Mouse (Mus musculus) layer of hippocampus, adult 2 months (tissue): ENCODE results near the gene Prrx1. TPM values are rescaled to one million over a fixed set of nuclear protein-coding genes. Genes with fewer than 3 reads are reported as not detected.

Source experiments
- DNase-seq, 2 experiments: peaks; one replicate each; pipeline ENCODE4 v3.0.0; 2022; ENCODE audit warnings: low spot score in 2 of 2
- H3K27ac ChIP-seq: fragments of 200-600 bp; 2 replicates; pipeline ENCODE4 v1.8.1; 2022
- H3K4me3 ChIP-seq: fragments of 200-600 bp; 2 replicates; pipeline ENCODE4 v1.8.1; 2022; ENCODE audit warnings: mild to moderate bottlenecking
- CTCF ChIP-seq: fragments of 200-600 bp; conservative IDR thresholded peaks from 2 replicates; pipeline ENCODE4 v1.8.1; 2022; ENCODE audit warnings: antibody characterized with exemption, mild to moderate bottlenecking, moderate library complexity
- total RNA-seq, 2 experiments: library from RNA; stranded (reverse); gene quantifications; 2 replicates each; pipeline ENCODE4 v1.2.3; 2021

Gene Prrx1
- total RNA-seq, 2 experiments from 2014 or later, result 4.6 to 5.9 TPM

- H3K4me3 ChIP-seq, result no peak overlapping the region
- peak; percentile 13; the same call in 1 of the 2 replicates for TF ChIP-seq CTCF
- peak overlapping the region; percentile 81 for H3K27ac ChIP-seq
- peak in 1 of 2 experiments; percentile 35 for DNase-seq
These were observed 33.2 kb downstream of the Prrx1 start for GRCm38 (mm10) chr1:163280097-163280841.

- H3K4me3 ChIP-seq, result no peak overlapping the region
- no peak for TF ChIP-seq CTCF
- H3K27ac ChIP-seq, result no peak overlapping the region
- DNase-seq, result no peak
These were observed 36.4 kb downstream of the Prrx1 start for GRCm38 (mm10) chr1:163277069-163277468.

GRCm38 (mm10) chr1:163274919-163275318 is 38.6 kb downstream of the Prrx1 start:
- no peak for TF ChIP-seq CTCF
- no peak overlapping the region for H3K27ac ChIP-seq

GRCm38 (mm10) chr1:163273132-163273531 is 40.4 kb downstream of the Prrx1 start:
- Histone ChIP-seq H3K4me3 (no peak overlapping the region), H3K27ac (no peak overlapping the region)
- TF ChIP-seq CTCF, result no peak
- DNase-seq, result no peak

More at GRCm38 (mm10) chr1:163274919-163275318, 38.6 kb downstream of the Prrx1 start:
- no peak for DNase-seq
- no peak overlapping the region for H3K4me3 ChIP-seq

- H3K27ac ChIP-seq, result no peak overlapping the region
- TF ChIP-seq CTCF, result no peak
- DNase-seq, result no peak
- no peak overlapping the region for H3K4me3 ChIP-seq
These were observed 46.5 kb downstream of the Prrx1 start for GRCm38 (mm10) chr1:163266853-163267538.

- no peak for TF ChIP-seq CTCF
- no peak overlapping the region for H3K27ac ChIP-seq
- peak in 1 of 2 experiments; percentile 32 for DNase-seq
- H3K4me3 ChIP-seq, result no peak overlapping the region
These were observed 56.2 kb downstream of the Prrx1 start for GRCm38 (mm10) chr1:163257298-163257697.

GRCm38 (mm10) chr1:163255884-163256283 is 57.6 kb downstream of the Prrx1 start:
- no peak overlapping the region for H3K4me3 ChIP-seq
- peak; percentile 54 to 57 for DNase-seq

GRCm38 (mm10) chr1:163252796-163253195 is 60.7 kb downstream of the Prrx1 start:
- H3K27ac ChIP-seq, result 0 out of 2 replicates have a peak overlapping the region, but pooled peaks have one; percentile 43
- DNase-seq, result no peak
- no peak overlapping the region for H3K4me3 ChIP-seq
- TF ChIP-seq CTCF, result no peak

More at GRCm38 (mm10) chr1:163255884-163256283, 57.6 kb downstream of the Prrx1 start:
- H3K27ac ChIP-seq, result no peak overlapping the region
- TF ChIP-seq CTCF, result no peak

GRCm38 (mm10) chr1:163252331-163252730 is 61.2 kb downstream of the Prrx1 start:
- DNase-seq, result peak; percentile 20 to 32
- no peak for TF ChIP-seq CTCF
- Histone ChIP-seq H3K4me3 (no peak overlapping the region), H3K27ac (0 out of 2 replicates have a peak overlapping the region, but pooled peaks have one; percentile 43)

- TF ChIP-seq CTCF, result no peak
- H3K27ac ChIP-seq, result no peak overlapping the region
- DNase-seq, result no peak
- H3K4me3 ChIP-seq, result no peak overlapping the region
These were observed 61.7 kb downstream of the Prrx1 start for GRCm38 (mm10) chr1:163251766-163252165.

GRCm38 (mm10) chr1:163238950-163239349 is 74.6 kb downstream of the Prrx1 start:
- TF ChIP-seq CTCF, result no peak
- no peak overlapping the region for H3K27ac ChIP-seq
- H3K4me3 ChIP-seq, result no peak overlapping the region
- no peak for DNase-seq

GRCm38 (mm10) chr1:163231230-163231629 is 82.3 kb downstream of the Prrx1 start:
- H3K4me3 ChIP-seq, result no peak overlapping the region
- H3K27ac ChIP-seq, result no peak overlapping the region
- TF ChIP-seq CTCF, result peak; percentile 72
- no peak for DNase-seq

GRCm38 (mm10) chr1:163226271-163226670 is 87.2 kb downstream of the Prrx1 start:
- TF ChIP-seq CTCF, result no peak
- no peak for DNase-seq
- H3K27ac ChIP-seq, result no peak overlapping the region
- H3K4me3 ChIP-seq, result no peak overlapping the region
